Mouse (Mus musculus) bone marrow macrophage, adult 2 months (primary cell): Measurements from ENCODE around the gene Polr1d.
A peak's percentile ranks its signal among the peaks of the same experiment; 100 is the strongest.

ENCODE experiments used
- CTCF ChIP-seq: IDR thresholded peaks from 2 replicates; pipeline ENCODE4 v1.5.1; 2012; ENCODE audit warnings: low read depth, mild to moderate bottlenecking, low read length, moderate library complexity
- POLR2A ChIP-seq: IDR thresholded peaks from 2 replicates; pipeline ENCODE4 v1.6.1; 2012; ENCODE audit warnings: mild to moderate bottlenecking, low read depth, low read length, borderline replicate concordance

GRCm38 (mm10) chr5:147121146-147121545 lies 44.3 kb downstream of the Polr1d start:
- peak; percentile 27; the same call in 1 of the 2 replicates for TF ChIP-seq CTCF
- TF ChIP-seq POLR2A: no peak
